Mouse (Mus musculus) gastrocnemius, adult 2 months (tissue): ENCODE results near the gene Lypd6b. TPM values are rescaled to one million over a fixed set of nuclear protein-coding genes. Genes with fewer than 3 reads are reported as not detected.

ENCODE experiments used
- DNase-seq: peaks from one replicate; pipeline ENCODE4 v3.0.0; 2022
- H3K27ac ChIP-seq: fragments of 200-600 bp; 2 replicates; pipeline ENCODE4 v1.8.1; 2022; ENCODE audit warnings: mild to moderate bottlenecking
- H3K4me3 ChIP-seq: fragments of 200-600 bp; 2 replicates; pipeline ENCODE4 v1.8.1; 2022; ENCODE audit warnings: mild to moderate bottlenecking, moderate library complexity
- CTCF ChIP-seq: fragments of 200-600 bp; IDR thresholded peaks from 2 replicates; pipeline ENCODE4 v1.8.1; 2022; ENCODE audit warnings: antibody characterized with exemption, mild to moderate bottlenecking, moderate library complexity
- intact Hi-C: fragments of 180-260 bp; cut with DNase I; formaldehyde crosslinking; loops from one replicate; pipeline ENCODE4 v1.15.1; 2025
- total RNA-seq, 2 experiments: library from RNA; stranded (reverse); gene quantifications; 2 replicates each; pipeline ENCODE4 v1.2.3; 2021

Lypd6b gene
- total RNA-seq, 2 experiments from 2014 or later, result not detected

- Histone ChIP-seq H3K4me3 (no peak overlapping the region), H3K27ac (no peak overlapping the region)
- TF ChIP-seq CTCF, result no peak
- intact Hi-C loops, result no loop called here
- DNase-seq, result no peak
Measured at GRCm38 (mm10) chr2:49918132-49918531, 130.6 kb downstream of the Lypd6b start.

- intact Hi-C loops, result no loop called here
- H3K4me3 ChIP-seq, result no peak overlapping the region
- DNase-seq, result no peak
- no peak overlapping the region for H3K27ac ChIP-seq
- TF ChIP-seq CTCF, result no peak
Measured at GRCm38 (mm10) chr2:49918692-49919091, 131.2 kb downstream of the Lypd6b start.

DNA sequence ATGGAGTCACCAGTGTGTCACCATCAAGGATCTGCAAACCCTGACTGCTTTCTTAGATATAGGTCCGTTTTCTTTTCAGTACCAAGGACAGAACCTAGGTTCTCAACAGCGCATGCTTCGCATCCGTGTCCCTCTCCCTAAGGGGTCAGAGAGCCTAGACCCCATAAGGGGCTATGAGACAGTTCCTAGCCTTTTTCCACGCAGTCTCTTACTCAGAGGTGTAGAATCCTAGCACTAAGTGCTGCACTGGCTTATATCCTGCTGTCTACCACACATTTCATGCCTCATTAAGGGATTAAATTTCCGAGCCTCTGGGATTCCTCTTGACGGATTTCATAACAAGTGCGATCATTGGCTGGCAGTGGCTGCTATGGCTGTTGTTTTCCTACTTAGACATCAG lies 134.5 kb downstream of the Lypd6b start:
- TF ChIP-seq CTCF, result no peak
- H3K4me3 ChIP-seq, result no peak overlapping the region
- no peak for DNase-seq
- intact Hi-C loops, result no loop called here
- H3K27ac ChIP-seq, result no peak overlapping the region

DNA sequence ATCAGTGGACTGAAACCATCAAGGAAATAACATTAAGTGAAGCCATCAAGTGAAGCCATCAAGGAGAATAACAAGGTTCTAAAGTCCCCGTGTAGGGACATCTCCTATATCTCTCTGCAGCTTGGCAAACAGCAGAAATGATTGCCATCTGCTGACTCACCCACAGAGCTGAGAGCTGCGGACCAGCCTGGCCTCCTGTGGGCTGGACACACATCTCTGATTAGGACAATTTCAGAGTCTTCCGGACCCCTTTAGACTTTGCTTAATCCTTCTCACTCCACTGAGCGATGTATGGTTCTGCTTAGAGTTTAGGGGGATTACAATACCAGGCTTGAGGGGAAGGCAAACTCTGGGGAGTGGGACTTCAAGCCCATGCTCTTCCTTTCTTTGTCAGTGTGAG lies 135.3 kb downstream of the Lypd6b start:
- intact Hi-C loops, result no loop called here
- Histone ChIP-seq H3K27ac (no peak overlapping the region), H3K4me3 (no peak overlapping the region)
- TF ChIP-seq CTCF, result no peak
- no peak for DNase-seq

DNA sequence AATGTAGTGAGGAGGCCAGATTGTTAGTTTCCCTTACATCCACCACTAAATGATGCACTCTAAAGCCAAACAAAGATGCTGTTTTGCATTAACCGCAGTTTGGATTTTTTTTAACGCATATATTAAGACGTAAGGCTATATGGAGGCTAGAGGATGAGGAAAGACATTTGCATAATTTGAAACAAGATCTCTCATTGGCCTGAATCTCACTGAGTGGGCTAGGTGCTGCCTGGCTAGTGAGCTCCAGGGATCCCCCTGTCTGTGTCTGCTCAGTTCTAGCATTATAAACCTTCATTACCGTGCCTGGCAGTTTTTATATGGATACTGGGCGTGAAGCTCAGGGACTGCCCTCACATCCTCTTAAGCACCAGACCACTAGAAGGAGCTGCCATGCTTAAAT lies 138.7 kb downstream of the Lypd6b start:
- DNase-seq, result no peak
- Histone ChIP-seq H3K27ac (no peak overlapping the region), H3K4me3 (no peak overlapping the region)
- no peak for TF ChIP-seq CTCF
- intact Hi-C loops, result no loop called here

GRCm38 (mm10) chr2:49927362-49927761 lies 139.9 kb downstream of the Lypd6b start:
- Histone ChIP-seq H3K4me3 (no peak overlapping the region), H3K27ac (no peak overlapping the region)
- no peak for DNase-seq
- intact Hi-C loops, result no loop called here
- TF ChIP-seq CTCF, result no peak

DNA sequence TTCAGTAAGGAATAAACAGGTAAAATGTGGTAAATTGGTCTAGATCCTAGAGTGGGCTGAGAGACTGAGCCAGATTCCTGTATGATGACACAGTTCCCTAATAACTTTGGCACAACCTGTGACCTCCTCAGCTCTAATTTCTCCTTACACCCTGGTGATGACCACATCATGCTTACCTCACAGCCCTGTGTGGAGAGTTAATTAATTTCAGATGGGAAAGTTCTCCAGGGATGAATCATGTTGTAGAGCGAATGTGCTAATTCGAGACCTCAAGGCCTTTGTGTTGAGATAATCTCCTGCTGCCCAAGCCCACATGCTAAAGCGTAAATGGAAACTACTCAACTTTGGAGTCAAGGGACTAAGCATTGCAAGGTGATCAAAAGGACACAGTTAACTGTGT lies 142.4 kb downstream of the Lypd6b start:
- DNase-seq, result no peak
- Histone ChIP-seq H3K27ac (no peak overlapping the region), H3K4me3 (no peak overlapping the region)
- no peak for TF ChIP-seq CTCF
- intact Hi-C loops, result no loop called here

- TF ChIP-seq CTCF, result no peak
- Histone ChIP-seq H3K27ac (no peak overlapping the region), H3K4me3 (no peak overlapping the region)
- DNase-seq, result no peak
- intact Hi-C loops, result no loop called here
Measured at GRCm38 (mm10) chr2:49937621-49938020, 150.1 kb downstream of the Lypd6b start.

- DNase-seq, result no peak
- Histone ChIP-seq H3K27ac (no peak overlapping the region), H3K4me3 (no peak overlapping the region)
- intact Hi-C loops, result no loop called here
- no peak for TF ChIP-seq CTCF
Measured at GRCm38 (mm10) chr2:49938246-49938645, 150.8 kb downstream of the Lypd6b start.

GRCm38 (mm10) chr2:49940372-49940771 lies 152.9 kb downstream of the Lypd6b start:
- intact Hi-C loops, result loop anchor here (10.0 kb wide), 1 partner anchor 334 kb away; no protein-coding TSS in a partner anchor
- H3K4me3 ChIP-seq, result no peak overlapping the region
- DNase-seq, result no peak
- TF ChIP-seq CTCF, result no peak
- H3K27ac ChIP-seq, result no peak overlapping the region

DNA sequence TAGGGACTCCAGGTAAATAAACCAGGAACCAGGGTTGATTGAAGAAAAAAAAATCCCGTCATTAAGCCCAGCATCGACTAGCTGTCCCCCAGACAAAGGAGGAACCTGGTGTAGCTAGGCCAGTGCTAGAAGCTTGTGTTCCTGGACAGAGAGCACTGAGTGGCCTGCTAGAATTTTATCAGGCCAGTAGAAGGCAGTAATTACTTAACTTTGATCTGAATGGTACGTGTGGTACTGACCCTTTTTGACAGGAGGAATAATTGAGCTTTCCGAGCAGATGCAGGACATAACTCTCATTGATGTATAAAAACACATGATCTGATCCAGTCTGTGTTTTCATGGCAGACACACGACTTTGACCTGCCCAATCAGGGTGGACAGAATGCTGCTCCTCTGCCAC lies 154.6 kb downstream of the Lypd6b start:
- intact Hi-C loops, result loop anchor here (10.0 kb wide), 1 partner anchor 333 kb away; no protein-coding TSS in a partner anchor
- no peak for DNase-seq
- no peak overlapping the region for H3K27ac ChIP-seq

GRCm38 (mm10) chr2:49951681-49952080 lies 164.2 kb downstream of the Lypd6b start:
- no peak for TF ChIP-seq CTCF
- intact Hi-C loops, result no loop called here
- Histone ChIP-seq H3K4me3 (no peak overlapping the region), H3K27ac (no peak overlapping the region)
- no peak for DNase-seq

More for the DNA sequence above, 154.6 kb downstream of the Lypd6b start:
- no peak; the same call in 1 of the 2 replicates for TF ChIP-seq CTCF
- no peak overlapping the region for H3K4me3 ChIP-seq

DNA sequence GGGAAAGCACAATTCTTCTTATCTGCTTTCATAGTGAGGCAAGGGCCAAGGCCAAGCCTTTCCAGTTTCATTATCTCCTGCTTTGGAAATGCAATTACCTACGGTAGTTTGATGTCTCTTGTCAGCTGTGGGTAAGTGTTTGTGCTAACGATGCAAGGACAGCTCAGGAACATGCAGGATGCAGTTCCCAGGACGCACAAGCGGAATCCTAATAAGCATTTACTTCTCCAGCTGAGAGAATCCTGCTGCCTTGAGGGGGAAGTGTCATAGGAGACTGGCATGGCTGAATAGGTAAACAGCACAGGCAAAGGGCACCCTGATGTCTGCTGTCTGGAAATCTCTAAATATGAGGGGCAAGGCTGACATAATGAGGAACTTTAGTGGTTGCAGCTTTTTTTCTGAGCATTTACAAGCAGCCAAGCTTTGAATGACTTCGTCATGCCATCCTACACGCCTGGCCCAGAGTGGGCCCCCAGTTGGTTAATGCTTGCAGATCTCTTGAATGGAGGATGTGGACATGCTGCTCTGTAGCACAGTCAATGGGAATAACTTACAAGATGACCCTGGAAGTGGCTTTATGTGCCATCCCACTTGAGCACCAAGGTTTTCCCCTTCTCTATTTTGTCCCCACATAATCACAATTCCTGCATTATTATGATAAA lies 165.3 kb downstream of the Lypd6b start:
- Histone ChIP-seq H3K27ac (no peak overlapping the region), H3K4me3 (no peak overlapping the region)
- no peak for TF ChIP-seq CTCF
- no peak for DNase-seq
- intact Hi-C loops, result no loop called here

DNA sequence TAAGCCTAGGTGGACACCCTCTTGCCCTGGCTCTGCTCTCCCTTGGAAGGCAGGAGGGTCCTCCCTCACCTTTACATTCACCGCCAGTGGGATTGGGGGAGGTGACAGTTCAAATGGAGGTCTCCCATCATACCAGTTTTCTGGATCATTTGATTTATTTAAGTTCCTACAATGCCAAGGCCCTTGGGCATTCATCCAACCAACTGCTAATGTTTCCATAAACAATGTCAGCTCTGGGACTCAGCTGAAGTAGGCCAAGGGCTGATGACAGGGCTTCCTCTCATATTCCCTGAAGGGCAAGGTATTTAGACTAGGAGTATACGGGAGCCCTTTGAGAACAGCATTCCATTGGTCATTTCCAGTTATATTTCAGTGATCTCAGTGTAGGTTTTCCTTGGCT lies 170.0 kb downstream of the Lypd6b start:
- no peak overlapping the region for H3K27ac ChIP-seq
- no peak for DNase-seq
- H3K4me3 ChIP-seq, result no peak overlapping the region
- intact Hi-C loops, result no loop called here
- no peak for TF ChIP-seq CTCF
